Mouse (Mus musculus): ENCODE results near the gene Cdk9. TPM values are rescaled to one million over a fixed set of nuclear protein-coding genes. Genes with fewer than 3 reads are reported as not detected.

Cdk9 gene
- polyA plus RNA-seq, 1 experiment from 2014 or later: 132 TPM

DNA sequence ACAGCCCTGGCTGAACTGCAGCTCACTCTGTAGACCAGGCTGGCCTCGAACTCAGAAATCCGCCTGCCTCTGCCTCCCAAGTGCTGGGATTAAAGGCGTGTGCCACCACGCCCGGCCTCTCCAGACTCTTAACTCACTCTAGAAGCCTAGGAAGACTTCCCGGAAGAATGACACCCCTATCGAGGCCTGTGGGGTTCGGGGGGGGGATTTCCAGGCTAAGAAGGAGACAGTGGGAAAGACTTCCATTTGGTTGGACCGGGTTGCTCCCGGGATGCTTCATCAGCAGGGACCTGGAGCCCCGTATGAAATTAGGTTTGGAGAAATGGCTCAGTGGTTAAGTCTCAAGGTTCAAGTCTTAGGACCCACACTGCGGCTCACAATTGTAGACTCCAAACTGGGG lies 18.2 kb downstream of the Cdk9 start:
- Histone ChIP-seq H3K27ac (replicated peaks) (peak overlapping the region; percentile 91), H3K9me3 (replicated peaks) (no peaks in the 10 kb centered on the region), H3K4me3 (peak overlapping the region; percentile 90), H3K4me1 (peaks cover 36% of the 10 kb centered on the region), H3K36me3 (peaks cover 5% of the 10 kb centered on the region; the same call in 1 of the 2 replicates), H3K27me3 (ENCODE audit: low read depth, poor library complexity, severe bottlenecking) (no peaks in the 10 kb centered on the region)
- 90% methylated on average over 12 of the region's 12 CpGs for WGBS
- no peak for DNase-seq (ENCODE audit: low spot score)

DNA sequence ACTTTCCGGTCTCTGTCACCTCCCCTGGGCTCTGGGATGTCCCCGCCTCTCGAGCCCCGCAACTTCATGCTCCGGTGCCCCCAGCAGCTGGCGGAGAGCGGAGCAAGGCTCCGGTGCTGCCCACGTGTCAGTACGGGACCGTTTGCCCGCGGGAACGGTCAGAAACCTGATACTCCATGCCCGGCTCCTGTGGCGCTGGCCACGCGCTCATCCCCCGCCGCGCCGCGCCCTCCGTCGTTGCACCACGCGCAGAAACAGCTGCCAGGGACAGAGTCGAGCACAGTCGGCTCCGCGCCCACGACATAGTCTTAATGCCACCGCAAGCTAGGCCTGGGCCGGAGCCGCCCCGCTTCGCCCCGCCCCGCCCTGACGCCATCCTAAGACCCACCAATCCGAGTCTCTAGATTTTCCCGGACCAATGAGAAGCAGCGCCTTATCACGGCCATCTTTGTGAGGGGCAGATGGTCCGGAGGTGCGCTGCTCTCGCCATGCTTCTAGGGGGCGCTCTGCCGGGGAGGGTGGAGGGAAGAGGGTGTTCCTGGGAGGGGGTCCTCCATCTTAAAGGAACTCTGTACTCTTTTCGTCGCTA lies 19.0 kb downstream of the Cdk9 start:
- WGBS: under 1% methylated on average over 51 of the region's 51 CpGs
- H3K27ac ChIP-seq (replicated peaks): peak overlapping the region; percentile 91
- peaks cover 40% of the 10 kb centered on the region for H3K4me1 ChIP-seq

DNA sequence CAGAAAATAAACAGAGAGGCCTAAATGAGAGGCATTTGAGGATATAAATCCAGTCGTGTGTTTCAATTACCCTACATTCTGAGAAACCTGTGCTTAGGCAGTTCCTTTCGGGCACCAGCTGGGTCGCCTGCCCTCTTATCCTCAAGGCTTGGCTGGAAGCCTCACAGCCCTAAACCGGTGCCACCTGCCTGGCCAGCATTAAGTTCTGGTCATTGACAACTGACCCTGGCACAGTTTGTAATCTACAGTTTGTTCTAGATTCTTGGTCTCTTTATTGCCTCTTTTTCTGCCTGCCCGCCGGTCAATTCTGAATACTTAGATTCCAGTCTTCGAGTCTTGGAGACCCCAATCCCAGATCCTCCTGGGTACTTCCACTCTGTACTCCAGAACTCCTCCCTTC lies 19.6 kb downstream of the Cdk9 start:
- H3K27me3 ChIP-seq (ENCODE audit: low read depth, poor library complexity, severe bottlenecking): no peaks in the 10 kb centered on the region
- DNase-seq (ENCODE audit: low spot score): no peak

More for the DNA sequence above, 19.0 kb downstream of the Cdk9 start:
- Histone ChIP-seq H3K4me3 (peak overlapping the region; percentile 90), H3K27me3 (ENCODE audit: low read depth, poor library complexity, severe bottlenecking) (no peaks in the 10 kb centered on the region), H3K36me3 (peaks cover 5% of the 10 kb centered on the region; the same call in 1 of the 2 replicates), H3K9me3 (replicated peaks) (no peaks in the 10 kb centered on the region)
- peak; percentile 96 for DNase-seq (ENCODE audit: low spot score)

DNA sequence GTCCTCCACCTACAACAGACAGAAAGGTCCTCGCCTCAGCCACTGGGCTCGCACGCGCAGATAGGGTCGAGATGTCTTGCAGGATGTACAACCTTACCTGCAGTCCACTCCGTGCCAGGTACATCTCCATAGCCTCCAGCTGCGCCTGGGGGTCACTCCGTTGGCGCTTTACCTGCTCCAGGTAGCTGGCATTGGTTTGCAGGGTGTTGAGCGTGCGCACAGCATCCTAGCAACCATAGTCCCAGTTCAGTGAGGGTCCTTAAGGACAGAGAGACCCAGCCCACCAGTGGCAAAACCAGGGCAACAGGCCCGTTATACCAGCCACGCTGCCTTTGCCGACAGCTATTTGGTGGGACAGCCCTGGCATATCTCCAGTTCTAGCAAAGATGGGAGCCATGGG lies 20.4 kb downstream of the Cdk9 start:
- Histone ChIP-seq H3K4me3 (peak overlapping the region; percentile 90; the same call in 1 of the 2 replicates), H3K27me3 (ENCODE audit: low read depth, poor library complexity, severe bottlenecking) (no peaks in the 10 kb centered on the region), H3K4me1 (peaks cover 40% of the 10 kb centered on the region), H3K36me3 (peaks cover 14% of the 10 kb centered on the region), H3K27ac (replicated peaks) (no peak overlapping the region), H3K9me3 (replicated peaks) (no peaks in the 10 kb centered on the region)
- 96% methylated on average over 14 of the region's 14 CpGs for WGBS
- no peak for DNase-seq (ENCODE audit: low spot score)

More for the DNA sequence above, 19.6 kb downstream of the Cdk9 start:
- Histone ChIP-seq H3K9me3 (replicated peaks) (no peaks in the 10 kb centered on the region), H3K4me1 (peaks cover 40% of the 10 kb centered on the region), H3K36me3 (peaks cover 6% of the 10 kb centered on the region; the same call in 1 of the 2 replicates), H3K27ac (replicated peaks) (peak overlapping the region; percentile 91), H3K4me3 (peak overlapping the region; percentile 90)
- WGBS: 25% methylated on average over 7 of the region's 7 CpGs

DNA sequence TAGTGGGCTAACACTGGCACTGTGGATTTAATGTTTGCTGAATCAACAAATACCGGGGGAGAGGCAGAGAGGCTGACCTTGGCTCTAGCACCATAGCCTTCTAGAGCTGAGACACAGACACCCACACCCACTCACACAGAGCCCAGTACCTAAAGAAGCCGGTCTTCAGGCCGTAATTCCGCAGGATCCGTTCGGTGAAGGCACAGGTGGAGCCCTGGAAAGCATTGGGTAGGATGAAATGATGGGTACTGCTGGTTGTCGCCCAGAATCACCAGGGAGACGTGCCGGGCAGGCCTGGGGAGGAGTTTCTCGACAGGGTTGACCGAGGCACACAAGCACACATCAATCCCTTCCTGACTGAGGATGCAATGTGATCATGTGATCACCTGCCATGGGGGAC lies 21.8 kb downstream of the Cdk9 start:
- no peak for DNase-seq (ENCODE audit: low spot score)
- WGBS: 91% methylated on average over 11 of the region's 11 CpGs
- H3K4me1 ChIP-seq: peaks cover 40% of the 10 kb centered on the region
- no peak overlapping the region for H3K27ac ChIP-seq (replicated peaks)
- no peaks in the 10 kb centered on the region for H3K9me3 ChIP-seq (replicated peaks)
- H3K27me3 ChIP-seq (ENCODE audit: low read depth, poor library complexity, severe bottlenecking): no peaks in the 10 kb centered on the region
- H3K4me3 ChIP-seq: no peak overlapping the region
- H3K36me3 ChIP-seq: peaks cover 29% of the 10 kb centered on the region

DNA sequence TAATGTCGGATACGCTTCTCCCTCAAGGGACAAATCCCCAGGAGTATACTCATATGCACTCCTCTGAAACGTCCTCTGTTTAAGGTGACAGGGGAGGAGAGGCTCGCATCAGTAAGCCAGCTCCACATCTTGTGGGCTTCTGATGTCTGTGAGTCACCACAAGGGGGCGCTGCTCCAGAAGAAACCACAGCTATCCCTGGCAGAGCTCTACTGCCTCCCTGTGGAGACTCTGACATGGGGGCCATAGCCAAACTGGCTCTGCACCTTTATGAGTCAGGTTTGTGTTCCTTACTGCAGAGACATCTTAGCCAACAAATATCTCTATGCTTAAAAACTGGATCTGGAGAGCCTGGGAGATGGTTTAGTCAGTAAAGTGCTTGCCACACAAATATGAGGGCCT lies 23.5 kb downstream of the Cdk9 start:
- peaks cover 37% of the 10 kb centered on the region for H3K4me1 ChIP-seq
- H3K9me3 ChIP-seq (replicated peaks): no peaks in the 10 kb centered on the region
- H3K4me3 ChIP-seq: no peak overlapping the region; the same call in 1 of the 2 replicates
- whole genome bisulfite sequencing: 28% methylated on average over 5 of the region's 5 CpGs
- no peak overlapping the region for H3K27ac ChIP-seq (replicated peaks)
- peak; percentile 86 for DNase-seq (ENCODE audit: low spot score)
- H3K36me3 ChIP-seq: peaks cover 45% of the 10 kb centered on the region
- H3K27me3 ChIP-seq (ENCODE audit: low read depth, poor library complexity, severe bottlenecking): no peaks in the 10 kb centered on the region

DNA sequence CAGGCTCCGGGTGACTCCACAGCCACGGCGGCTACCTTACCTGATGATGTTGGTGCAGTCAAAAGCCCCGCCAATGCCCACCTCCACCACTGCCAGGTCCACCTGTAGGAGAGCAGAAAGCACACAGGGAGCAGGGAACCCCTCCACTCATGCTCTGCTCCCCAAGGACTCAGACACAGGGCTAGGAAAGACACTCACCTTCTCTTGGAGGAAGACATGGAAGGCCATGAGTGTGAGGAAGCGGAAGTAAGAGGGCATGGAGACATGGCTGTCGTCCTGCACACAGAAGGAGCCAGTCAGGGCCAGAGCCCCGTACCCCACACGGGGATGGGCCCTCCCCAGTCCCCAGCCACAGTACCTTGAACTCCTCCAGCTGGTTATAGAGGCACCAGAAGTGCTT lies 25.3 kb downstream of the Cdk9 start:
- DNase-seq (ENCODE audit: low spot score): no peak
- 95% methylated on average over 8 of the region's 8 CpGs for WGBS
- Histone ChIP-seq H3K27ac (replicated peaks) (no peak overlapping the region; the same call in 1 of the 2 replicates), H3K36me3 (peaks cover 62% of the 10 kb centered on the region), H3K9me3 (replicated peaks) (no peaks in the 10 kb centered on the region), H3K4me1 (peaks cover 20% of the 10 kb centered on the region), H3K4me3 (no peak overlapping the region), H3K27me3 (ENCODE audit: low read depth, poor library complexity, severe bottlenecking) (no peaks in the 10 kb centered on the region)

DNA sequence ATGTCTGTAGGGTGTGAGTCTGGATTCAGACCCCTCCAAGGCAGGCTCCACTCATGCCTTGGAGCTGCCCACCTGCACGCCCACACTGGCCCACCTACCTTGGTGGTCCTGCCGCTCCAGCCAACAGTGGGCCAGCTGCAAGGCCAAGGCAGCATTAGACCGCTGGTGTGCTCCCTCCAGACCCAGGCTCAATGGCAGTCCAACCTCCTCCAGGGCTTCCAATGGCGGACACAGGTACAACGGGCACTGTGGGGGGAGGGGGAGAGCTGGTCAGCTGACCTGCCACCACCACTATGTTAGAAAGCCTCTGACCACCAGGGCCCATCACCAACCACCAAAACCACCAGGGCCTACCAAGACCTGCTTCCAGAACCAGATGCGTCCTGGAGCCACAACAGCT lies 26.2 kb downstream of the Cdk9 start:
- no peaks in the 10 kb centered on the region for H3K27me3 ChIP-seq (ENCODE audit: low read depth, poor library complexity, severe bottlenecking)
- DNase-seq (ENCODE audit: low spot score): no peak
- no peak overlapping the region for H3K27ac ChIP-seq (replicated peaks)
- WGBS: 93% methylated on average over 6 of the region's 6 CpGs
- H3K4me3 ChIP-seq: no peak overlapping the region
- peaks cover 67% of the 10 kb centered on the region for H3K36me3 ChIP-seq
- peaks cover 17% of the 10 kb centered on the region for H3K4me1 ChIP-seq
- H3K9me3 ChIP-seq (replicated peaks): no peaks in the 10 kb centered on the region

DNA sequence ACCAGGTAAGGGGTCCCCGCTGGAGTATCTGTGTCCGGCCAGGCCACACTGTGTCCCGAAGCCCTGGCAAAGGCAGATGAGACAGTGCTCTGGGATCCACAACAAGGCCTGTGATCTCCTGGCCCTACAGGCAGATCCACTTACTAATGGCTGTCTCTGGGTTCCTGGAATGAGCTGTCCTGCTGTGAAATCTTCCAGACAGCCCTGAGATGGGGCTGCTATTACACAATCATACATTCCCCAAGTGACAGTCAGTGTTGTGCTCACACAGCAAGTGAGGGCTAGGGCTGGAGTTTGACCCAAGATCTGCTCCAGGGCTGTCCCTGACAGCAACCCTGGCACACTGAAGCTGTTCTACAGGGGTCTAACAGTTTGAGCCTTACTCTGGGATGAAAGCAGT lies 27.1 kb downstream of the Cdk9 start:
- Histone ChIP-seq H3K36me3 (peaks cover 74% of the 10 kb centered on the region), H3K4me3 (no peak overlapping the region), H3K4me1 (peaks cover 24% of the 10 kb centered on the region), H3K27me3 (ENCODE audit: low read depth, poor library complexity, severe bottlenecking) (no peaks in the 10 kb centered on the region), H3K27ac (replicated peaks) (no peak overlapping the region), H3K9me3 (replicated peaks) (no peaks in the 10 kb centered on the region)
- no peak for DNase-seq (ENCODE audit: low spot score)
- WGBS: 98% methylated on average over 3 of the region's 3 CpGs

DNA sequence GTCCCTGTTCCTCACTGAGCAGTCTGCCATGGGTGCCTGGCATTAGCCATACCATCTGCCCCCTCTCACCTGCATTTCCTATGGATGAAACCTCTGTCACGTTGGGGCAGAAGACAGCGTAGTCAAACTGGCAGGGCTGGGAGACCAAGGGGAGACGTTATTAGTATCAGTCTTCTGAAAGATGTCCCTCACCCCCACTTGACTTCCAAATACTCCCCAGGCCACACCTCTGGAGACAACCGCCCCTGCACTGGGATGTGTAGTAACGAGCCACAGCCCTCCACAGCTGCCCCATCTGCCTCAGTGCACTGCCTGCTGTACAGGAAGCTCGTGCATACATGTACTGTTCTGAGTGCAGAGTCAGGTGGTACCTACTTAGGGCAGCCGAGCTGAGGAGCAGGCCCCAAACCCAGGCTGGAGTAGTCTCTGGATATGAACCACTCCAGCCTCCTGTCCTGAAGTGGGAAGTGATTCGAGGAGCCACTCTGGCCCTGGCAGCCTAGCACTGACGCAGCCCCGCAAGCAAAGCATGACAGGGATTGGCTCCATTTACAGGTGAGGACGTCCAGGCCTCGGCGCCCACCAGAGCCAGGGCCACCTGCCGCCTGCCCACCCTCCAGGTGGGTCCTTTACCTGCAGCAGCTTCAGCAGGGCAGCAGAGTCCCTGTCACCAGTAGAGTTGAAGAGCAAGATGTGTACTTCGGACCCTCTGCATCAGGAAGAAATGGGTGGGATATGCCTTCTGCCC lies 28.0 kb downstream of the Cdk9 start:
- DNase-seq (ENCODE audit: low spot score): no peak
- H3K36me3 ChIP-seq: peaks cover 74% of the 10 kb centered on the region
- WGBS: 92% methylated on average over 15 of the region's 15 CpGs

DNA sequence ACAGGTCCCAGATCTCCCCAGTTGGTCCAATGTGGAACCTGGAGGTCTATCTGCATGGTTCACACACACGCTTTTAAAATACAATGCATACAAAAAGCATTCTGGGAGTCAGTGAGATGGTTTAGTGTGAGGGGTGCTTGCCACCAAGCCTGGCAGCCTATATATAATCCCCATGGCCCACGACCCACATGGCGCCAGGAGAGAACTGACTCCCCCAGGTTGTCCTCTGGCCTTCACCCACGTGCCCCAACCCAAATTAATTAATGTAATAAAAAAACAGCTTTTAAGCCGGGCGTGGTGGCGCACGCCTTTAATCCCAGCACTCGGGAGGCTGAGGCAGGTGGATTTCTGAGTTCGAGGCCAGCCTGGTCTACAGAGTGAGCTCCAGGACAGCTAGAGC lies 29.2 kb downstream of the Cdk9 start:
- Histone ChIP-seq H3K27ac (replicated peaks) (no peak overlapping the region), H3K36me3 (peaks cover 74% of the 10 kb centered on the region), H3K9me3 (replicated peaks) (no peaks in the 10 kb centered on the region), H3K27me3 (ENCODE audit: low read depth, poor library complexity, severe bottlenecking) (no peaks in the 10 kb centered on the region), H3K4me3 (no peak overlapping the region), H3K4me1 (peaks cover 13% of the 10 kb centered on the region)
- WGBS: 94% methylated on average over 10 of the region's 10 CpGs
- no peak for DNase-seq (ENCODE audit: low spot score)

More for the DNA sequence above, 28.0 kb downstream of the Cdk9 start:
- H3K27me3 ChIP-seq (ENCODE audit: low read depth, poor library complexity, severe bottlenecking): no peaks in the 10 kb centered on the region
- H3K9me3 ChIP-seq (replicated peaks): no peaks in the 10 kb centered on the region
- no peak overlapping the region for H3K4me3 ChIP-seq
- H3K4me1 ChIP-seq: peaks cover 19% of the 10 kb centered on the region
- H3K27ac ChIP-seq (replicated peaks): no peak overlapping the region

DNA sequence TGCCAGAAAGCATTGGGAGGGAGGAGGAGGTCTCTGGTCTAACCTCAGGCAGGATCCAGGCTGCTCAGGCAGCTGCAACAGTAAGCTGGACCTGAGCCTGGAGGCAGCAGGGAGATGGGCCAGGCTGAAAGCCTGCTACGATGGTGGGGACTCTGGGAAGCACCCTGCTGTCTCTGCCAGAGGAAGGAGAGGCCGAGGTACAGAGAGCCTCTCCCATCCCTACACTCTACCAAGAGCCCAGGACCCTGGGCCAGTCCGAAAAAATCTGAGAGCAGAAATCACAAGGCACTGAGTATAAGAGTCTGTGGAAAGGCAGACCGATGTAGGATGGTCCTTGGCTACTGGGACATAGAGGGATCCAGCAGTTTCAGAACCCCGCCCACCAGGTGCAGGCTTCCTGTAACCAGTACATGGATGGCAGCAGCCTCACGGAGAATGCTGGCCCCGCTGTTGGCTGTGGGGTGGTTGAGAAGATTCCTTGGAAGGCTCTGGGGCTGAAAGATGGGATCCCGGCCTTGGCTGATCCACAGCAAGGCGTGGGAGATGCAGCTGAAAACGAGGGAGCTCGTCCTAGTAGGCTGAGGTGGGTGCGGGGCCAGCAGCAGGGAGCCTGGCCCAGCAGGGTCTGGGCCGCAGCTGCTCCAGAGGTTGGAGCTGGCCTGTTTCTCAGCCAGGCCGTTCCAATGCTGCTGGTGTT lies 30.0 kb downstream of the Cdk9 start:
- no peaks in the 10 kb centered on the region for H3K27me3 ChIP-seq (ENCODE audit: low read depth, poor library complexity, severe bottlenecking)
- no peak overlapping the region for H3K27ac ChIP-seq (replicated peaks)
- DNase-seq (ENCODE audit: low spot score): no peak
- no peak overlapping the region for H3K4me3 ChIP-seq
- peaks cover 69% of the 10 kb centered on the region for H3K36me3 ChIP-seq
- WGBS: 85% methylated on average over 14 of the region's 14 CpGs
- no peaks in the 10 kb centered on the region for H3K9me3 ChIP-seq (replicated peaks)
- peaks cover 13% of the 10 kb centered on the region for H3K4me1 ChIP-seq

DNA sequence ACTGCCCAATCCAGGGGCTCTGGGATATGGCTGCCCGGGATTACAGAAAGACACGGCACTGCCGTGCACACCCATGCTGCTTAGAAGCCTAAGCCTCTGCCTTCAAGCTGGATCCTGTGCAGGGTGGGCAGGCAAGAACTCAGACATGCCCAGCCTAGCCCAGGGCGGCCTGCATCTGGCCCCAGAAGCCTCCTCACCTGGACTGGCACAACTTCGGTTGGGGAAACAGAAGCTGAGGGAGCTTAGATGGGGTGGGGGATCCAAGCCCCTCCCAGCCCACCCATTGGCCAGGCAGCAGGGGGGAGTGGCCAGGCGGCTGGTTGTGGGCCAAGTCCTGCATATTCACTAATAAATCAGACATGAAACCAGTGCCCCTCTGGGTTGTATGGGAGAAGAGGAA lies 31.1 kb downstream of the Cdk9 start:
- Histone ChIP-seq H3K36me3 (peaks cover 58% of the 10 kb centered on the region), H3K27me3 (ENCODE audit: low read depth, poor library complexity, severe bottlenecking) (no peaks in the 10 kb centered on the region), H3K4me3 (no peak overlapping the region), H3K27ac (replicated peaks) (no peak overlapping the region), H3K4me1 (peaks cover 13% of the 10 kb centered on the region), H3K9me3 (replicated peaks) (no peaks in the 10 kb centered on the region)
- WGBS: 63% methylated on average over 6 of the region's 6 CpGs
- DNase-seq (ENCODE audit: low spot score): no peak

All from midbrain, embryonic 10.5 days (tissue).